Mouse (Mus musculus): Measurements from ENCODE around the gene Wbp2.
"Not testable (repeated sequence)": the region's sequence is repeated elsewhere in the genome, so short reads cannot be mapped to it uniquely, and the experiment has no call there.

Gene Wbp2

GRCm38 (mm10) chr11:116086258-116087193 is at the start of gene Wbp2:
Wbp2 (minus strand) TSS chr11:116086995.
- DNase-seq (ENCODE audit: low spot score in 2 of 2) = peak; percentile 99

- no peak for DNase-seq (ENCODE audit: low spot score in 2 of 2)
Observed at GRCm38 (mm10) chr11:116134171-116134570, 47.4 kb upstream of the Wbp2 start.

- DNase-seq (ENCODE audit: low spot score in 2 of 2) = no peak
Observed at GRCm38 (mm10) chr11:116133497-116133896, 46.7 kb upstream of the Wbp2 start.

- no peak for DNase-seq (ENCODE audit: low spot score in 2 of 2)
Observed at GRCm38 (mm10) chr11:116132366-116133333, 45.9 kb upstream of the Wbp2 start.

GRCm38 (mm10) chr11:116131349-116132170 is 44.8 kb upstream of the Wbp2 start:
- no peak for DNase-seq (ENCODE audit: low spot score in 2 of 2)

- peak; percentile 49 to 85 for DNase-seq (ENCODE audit: low spot score in 2 of 2)
Observed at GRCm38 (mm10) chr11:116130488-116131205, 43.9 kb upstream of the Wbp2 start, which contains the start of gene Trim65. Trim65 (minus strand) TSS chr11:116131128.

DNA sequence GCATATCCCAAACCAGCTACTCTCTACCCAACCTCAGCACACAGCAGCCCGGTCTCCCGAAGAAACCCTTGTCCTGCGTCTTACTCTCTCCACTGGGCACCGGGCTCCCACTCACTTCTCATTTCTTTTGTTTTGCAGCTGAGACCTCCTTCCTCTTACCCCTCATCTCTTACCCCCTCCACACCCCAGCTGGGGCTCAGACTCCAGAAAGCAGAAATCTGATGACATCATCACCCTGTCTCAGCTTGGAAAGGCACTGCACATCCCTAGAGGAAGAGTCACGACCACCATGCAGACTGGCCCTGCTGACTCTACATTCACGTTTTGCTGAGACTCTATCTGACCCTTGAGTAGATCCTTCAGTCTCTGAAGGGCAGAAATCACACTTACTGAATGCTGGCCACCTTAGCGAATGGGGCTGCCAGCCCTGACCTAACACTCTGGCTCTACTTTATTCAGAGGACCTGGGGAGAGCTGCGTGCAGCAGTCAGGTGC is 43.2 kb upstream of the Wbp2 start:
- no peak for DNase-seq (ENCODE audit: low spot score in 2 of 2)

GRCm38 (mm10) chr11:116129091-116129790 is 42.4 kb upstream of the Wbp2 start:
- DNase-seq (ENCODE audit: low spot score in 2 of 2) = no peak

- DNase-seq (ENCODE audit: low spot score in 2 of 2) = no peak
Observed at GRCm38 (mm10) chr11:116127986-116128385, 41.2 kb upstream of the Wbp2 start.

DNA sequence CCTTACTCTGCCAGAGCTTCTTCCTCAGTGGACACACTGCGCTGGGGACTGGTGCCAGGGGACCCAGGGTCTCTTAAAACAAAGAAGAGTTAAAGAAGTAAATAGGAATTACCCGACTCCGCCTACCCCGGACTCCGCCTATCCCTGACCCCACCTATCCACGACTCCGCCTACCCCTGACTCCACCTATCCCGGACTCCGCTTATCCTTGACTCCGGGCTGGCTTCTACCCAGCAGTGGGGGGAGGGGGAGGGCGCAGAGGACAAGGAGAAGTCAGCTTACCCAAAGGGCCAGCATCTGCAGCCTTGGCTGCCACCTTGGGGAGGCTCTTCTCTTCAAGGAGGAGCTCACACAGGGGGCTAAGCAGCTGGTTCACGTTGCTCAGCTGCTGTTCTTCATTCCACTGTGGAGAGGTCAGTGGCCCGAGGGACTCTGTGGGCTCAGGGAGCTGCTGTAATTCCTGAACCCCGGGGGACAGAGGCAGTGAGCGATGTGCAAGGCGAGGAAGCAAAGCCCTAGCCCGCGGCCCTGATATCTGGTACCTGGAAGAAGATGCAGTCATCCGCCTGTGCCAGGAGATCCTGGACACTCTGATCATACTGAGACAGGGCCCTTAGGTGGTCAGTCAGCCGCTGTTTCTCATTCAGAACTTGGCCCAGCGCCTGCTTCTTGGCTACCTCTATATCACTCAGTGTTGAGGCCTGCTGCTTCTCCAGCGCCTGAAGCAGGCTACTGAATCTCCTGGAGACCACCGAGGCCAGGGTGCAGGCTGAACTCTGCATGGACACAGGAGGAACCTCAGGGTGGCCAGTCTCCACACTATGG is 40.6 kb upstream of the Wbp2 start, which contains the start of gene Trim47:
Gene Trim47 (minus strand): TSS at position 55 of the 825 bp plus-strand sequence.
- no peak for DNase-seq (ENCODE audit: low spot score in 2 of 2)

DNA sequence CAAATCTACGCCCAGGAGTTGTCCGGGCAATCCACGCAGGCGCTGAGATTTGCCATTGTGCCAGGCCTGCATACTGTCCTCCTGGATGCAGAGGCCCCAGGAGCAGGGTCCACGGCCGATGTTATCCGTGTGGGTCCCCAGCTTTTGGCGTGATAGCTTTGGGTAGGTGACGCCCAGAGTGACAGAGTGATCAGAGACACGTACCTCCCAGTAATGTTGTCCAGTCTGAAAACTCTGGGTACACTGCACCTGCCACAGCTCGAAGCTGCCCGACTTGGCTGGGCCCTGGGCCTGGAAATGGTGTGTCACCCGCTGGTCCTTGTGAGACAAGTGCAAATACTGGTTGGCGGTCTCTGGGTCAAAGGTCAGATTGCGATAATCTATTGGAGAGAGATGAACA is 39.5 kb upstream of the Wbp2 start:
- DNase-seq (ENCODE audit: low spot score in 2 of 2) = no peak

DNA sequence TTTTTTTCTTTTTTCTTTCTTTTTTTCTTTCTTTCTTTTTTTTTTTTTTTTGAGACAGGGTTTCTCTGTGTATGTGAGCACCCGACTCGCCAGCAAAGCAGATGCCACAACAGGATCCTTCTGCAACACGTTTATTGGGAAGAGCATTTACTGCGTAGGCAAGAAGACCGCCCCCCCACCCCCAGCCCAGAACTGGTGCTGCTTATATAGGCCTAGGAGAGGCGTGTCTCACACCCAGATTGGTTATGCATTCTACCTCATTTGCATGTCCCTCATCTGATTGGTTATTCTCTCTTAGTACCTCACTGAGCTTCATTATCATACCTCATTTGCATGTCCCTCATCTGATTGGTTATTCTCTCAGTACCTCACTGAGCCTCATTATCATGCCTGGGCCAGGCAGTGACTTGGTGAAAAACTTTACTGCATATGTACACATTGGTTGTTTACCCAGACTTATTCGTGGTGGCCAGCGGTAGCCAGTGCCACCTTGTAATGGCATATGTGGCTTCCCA is 35.0 kb upstream of the Wbp2 start:
- DNase-seq (ENCODE audit: low spot score in 2 of 2) = not testable (repeated sequence)

- DNase-seq (ENCODE audit: low spot score in 2 of 2) = no peak
Observed at GRCm38 (mm10) chr11:116117819-116118218, 31.0 kb upstream of the Wbp2 start.

GRCm38 (mm10) chr11:116117241-116117640 is 30.4 kb upstream of the Wbp2 start:
- no peak for DNase-seq (ENCODE audit: low spot score in 2 of 2)

DNA sequence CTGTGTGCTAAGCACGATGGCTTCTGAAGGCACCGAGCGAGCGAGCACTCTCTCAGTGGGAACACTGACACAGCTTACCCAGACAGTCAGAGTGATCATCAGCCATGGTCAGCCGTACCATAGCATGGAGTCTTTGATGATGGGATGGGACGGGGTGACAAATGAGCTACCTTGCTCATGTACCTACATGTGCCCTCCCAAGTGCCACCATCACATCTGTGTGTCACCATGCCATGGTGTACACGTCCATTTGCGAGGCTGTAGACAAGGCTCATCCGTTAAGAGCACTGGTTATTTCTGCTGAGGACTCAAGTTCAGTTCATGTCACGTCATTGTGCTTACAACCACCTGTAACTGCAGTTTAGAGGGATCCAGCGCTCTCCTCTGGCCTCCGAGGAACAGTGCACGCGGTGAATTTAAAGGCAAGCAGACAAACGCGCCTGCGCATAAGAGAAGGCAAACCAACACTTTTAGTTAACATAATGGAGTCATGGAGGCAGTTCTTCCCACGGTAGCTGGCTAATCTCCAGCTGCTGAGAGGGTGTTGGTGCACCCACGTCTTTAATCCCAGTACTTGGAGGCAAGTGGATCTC is 24.9 kb upstream of the Wbp2 start:
- DNase-seq (ENCODE audit: low spot score in 2 of 2) = no peak

- no peak for DNase-seq (ENCODE audit: low spot score in 2 of 2)
Observed at GRCm38 (mm10) chr11:116111067-116111466, 24.3 kb upstream of the Wbp2 start.

GRCm38 (mm10) chr11:116110540-116110939 is 23.7 kb upstream of the Wbp2 start:
- no peak for DNase-seq (ENCODE audit: low spot score in 2 of 2)

GRCm38 (mm10) chr11:116110131-116110530 is 23.3 kb upstream of the Wbp2 start:
- no peak for DNase-seq (ENCODE audit: low spot score in 2 of 2)
